Mouse (Mus musculus) neural tube, embryonic 12.5 days (tissue): Measurements from ENCODE around the gene Elovl7. TPM values are rescaled to one million over a fixed set of nuclear protein-coding genes. Genes with fewer than 3 reads are reported as not detected.

Source experiments
- ATAC-seq: fragments of 200-750 bp; cut with Nextera tagmentation; 2 replicates; pipeline ENCODE4 v1.8.0; 2017; ENCODE audit warnings: low read depth, mild to moderate bottlenecking, moderate TSS enrichment, moderate library complexity; ENCODE audit not compliant: low FRiP score
- H3K27ac ChIP-seq: fragments of 300-500 bp; sonication (generic); 2 replicates; pipeline ENCODE4 v1.5.1; 2016
- H3K27me3 ChIP-seq: fragments of 300-500 bp; sonication (generic); replicated peaks from 2 replicates; pipeline ENCODE4 v1.6.1; 2016; ENCODE audit warnings: mild to moderate bottlenecking
- H3K36me3 ChIP-seq: fragments of 300-500 bp; sonication (generic); 2 replicates; pipeline ENCODE4 v1.6.1; 2016; ENCODE audit warnings: mild to moderate bottlenecking
- H3K4me1 ChIP-seq: fragments of 300-500 bp; sonication (generic); 2 replicates; pipeline ENCODE4 v1.6.1; 2016
- H3K4me2 ChIP-seq: fragments of 300-500 bp; sonication (generic); replicated peaks from 2 replicates; pipeline ENCODE4 v1.6.1; 2016; ENCODE audit warnings: mild to moderate bottlenecking
- H3K4me3 ChIP-seq: fragments of 300-500 bp; sonication (generic); 2 replicates; pipeline ENCODE4 v1.5.1; 2016
- H3K9ac ChIP-seq: fragments of 300-500 bp; sonication (generic); 2 replicates; pipeline ENCODE4 v1.6.1; 2016; ENCODE audit warnings: mild to moderate bottlenecking
- H3K9me3 ChIP-seq: fragments of 300-500 bp; sonication (generic); 2 replicates; pipeline ENCODE4 v1.6.1; 2016; ENCODE audit warnings: mild to moderate bottlenecking
- WGBS: fragments of 180-500 bp; shearing (Covaris S2); methylation state at CpG from one replicate; pipeline ENCODE4 v1.1.7; 2016; 5-methylcytosine and 5-hydroxymethylcytosine counted together
- polyA plus RNA-seq: library from polyadenylated mRNA; unstranded; fragments of >200 nt; fragmentation: Nextera tagmentation; extraction: Ambion mirVana; gene quantifications from 2 replicates; pipeline ENCODE4 v1.2.1, GENCODE M21; 2016

The Elovl7 gene
- polyA plus RNA-seq, 1 experiment from 2014 or later = 1.5 TPM

DNA sequence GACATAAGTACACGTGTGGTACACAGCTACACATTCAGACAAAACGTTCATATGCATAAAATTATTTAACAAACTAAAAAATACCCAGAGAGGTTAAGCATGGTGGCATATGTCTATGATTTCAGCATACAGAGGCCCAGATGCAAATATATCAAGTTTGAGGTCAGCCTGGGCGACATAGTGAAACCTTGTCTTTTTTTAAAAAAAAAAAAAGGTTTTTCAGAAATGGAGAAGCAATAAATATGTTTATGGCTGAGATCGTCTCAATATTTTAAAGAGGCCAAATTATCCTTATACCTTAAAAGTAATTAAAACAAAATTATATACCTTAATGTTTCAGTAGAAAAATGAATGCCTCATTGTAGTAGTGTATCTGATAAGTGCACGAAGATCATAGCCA lies 6.1 kb upstream of the Elovl7 start:
- Histone ChIP-seq H3K27ac (no peak overlapping the region), H3K4me3 (no peak overlapping the region), H3K4me1 (no peaks in the 10 kb centered on the region), H3K9ac (no peak overlapping the region), H3K4me2 (no peak overlapping the region), H3K27me3 (peaks cover 4% of the 10 kb centered on the region), H3K36me3 (no peaks in the 10 kb centered on the region), H3K9me3 (no peaks in the 10 kb centered on the region)
- no peak for ATAC-seq
- 69% methylated on average over 5 of the region's 5 CpGs for WGBS

DNA sequence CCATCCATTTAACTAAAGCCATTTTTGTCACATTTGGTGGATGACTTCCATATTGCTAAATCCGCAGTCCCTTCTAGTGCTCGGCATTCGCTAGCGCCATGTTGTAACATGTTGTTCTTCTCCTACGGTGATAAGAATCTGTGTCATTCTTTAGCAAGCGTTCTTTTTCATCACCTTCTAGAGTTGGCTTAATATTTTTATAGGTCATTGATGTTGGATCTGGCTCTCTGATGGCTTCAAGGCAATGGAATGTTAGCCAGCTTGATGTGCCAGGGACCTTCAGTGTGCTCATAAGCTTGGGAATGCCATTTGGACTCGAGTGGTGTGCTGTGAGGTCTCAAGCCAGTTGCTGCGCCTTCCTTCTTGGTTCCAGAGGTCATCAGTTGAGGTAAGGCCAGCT lies 3.2 kb upstream of the Elovl7 start:
- Histone ChIP-seq H3K4me3 (no peak overlapping the region), H3K4me1 (peaks cover 12% of the 10 kb centered on the region), H3K27ac (no peak overlapping the region), H3K9ac (no peak overlapping the region), H3K4me2 (no peak overlapping the region), H3K36me3 (no peaks in the 10 kb centered on the region), H3K27me3 (peaks cover 32% of the 10 kb centered on the region), H3K9me3 (no peaks in the 10 kb centered on the region)
- ATAC-seq = no peak
- WGBS = 93% methylated on average over 8 of the region's 8 CpGs

- WGBS = 54% methylated on average over 5 of the region's 5 CpGs
- Histone ChIP-seq H3K27ac (no peak overlapping the region), H3K27me3 (peaks cover 40% of the 10 kb centered on the region), H3K9me3 (no peaks in the 10 kb centered on the region), H3K36me3 (no peaks in the 10 kb centered on the region), H3K4me2 (no peak overlapping the region), H3K4me1 (peaks cover 12% of the 10 kb centered on the region), H3K9ac (no peak overlapping the region), H3K4me3 (no peak overlapping the region)
- no peak for ATAC-seq
Measured at GRCm38 (mm10) chr13:108212397-108213018, 1.7 kb upstream of the Elovl7 start.

DNA sequence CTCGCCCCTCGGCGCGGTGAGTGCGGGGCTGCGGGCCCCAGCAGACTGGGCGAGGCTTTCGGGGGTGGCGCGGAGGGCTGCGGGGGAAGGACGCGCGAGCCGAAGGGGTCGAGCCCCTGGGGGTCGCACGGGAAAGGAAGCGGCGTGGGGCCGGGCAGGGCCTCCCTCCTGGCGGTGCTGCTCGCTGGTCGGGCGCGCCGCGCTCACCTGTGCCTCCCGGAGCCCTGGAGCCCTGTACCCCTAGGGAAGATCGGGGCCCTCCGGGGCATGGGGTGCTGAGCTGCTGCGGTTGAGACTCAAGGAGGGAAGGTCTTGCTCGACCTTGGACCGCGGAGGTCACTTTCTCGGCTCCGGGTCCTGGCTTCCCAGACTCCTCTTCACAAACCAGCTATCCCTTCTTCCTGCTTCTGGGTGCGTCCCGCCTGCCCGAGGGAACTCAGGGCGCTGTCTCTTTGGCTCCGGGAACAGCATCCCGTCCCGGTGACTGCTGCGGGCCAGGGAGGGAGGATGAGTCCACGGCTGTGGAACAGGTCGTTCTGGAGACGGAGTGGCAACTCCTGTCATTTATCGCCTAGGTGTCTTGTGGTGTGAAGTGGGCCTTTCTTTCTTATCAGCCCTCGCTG lies 392 bp downstream of the Elovl7 start:
- Histone ChIP-seq H3K4me2 (peak overlapping the region; percentile 100), H3K9ac (peak overlapping the region; percentile 69), H3K4me3 (peak overlapping the region; percentile 75), H3K36me3 (no peaks in the 10 kb centered on the region), H3K4me1 (peaks cover 12% of the 10 kb centered on the region), H3K27me3 (peaks cover 40% of the 10 kb centered on the region), H3K9me3 (no peaks in the 10 kb centered on the region), H3K27ac (no peak overlapping the region)
- under 1% methylated on average over 42 of the region's 50 CpGs for WGBS
- ATAC-seq = peak; percentile 67

- Histone ChIP-seq H3K4me2 (peak overlapping the region; percentile 100), H3K27ac (no peak overlapping the region), H3K4me3 (peak overlapping the region; percentile 75), H3K9ac (no peak overlapping the region), H3K36me3 (no peaks in the 10 kb centered on the region), H3K9me3 (no peaks in the 10 kb centered on the region), H3K27me3 (peaks cover 40% of the 10 kb centered on the region), H3K4me1 (peaks cover 12% of the 10 kb centered on the region)
- ATAC-seq = no peak
- 5% methylated on average over 12 of the region's 12 CpGs for WGBS
Measured at GRCm38 (mm10) chr13:108215231-108215780, 1.1 kb downstream of the Elovl7 start.

DNA sequence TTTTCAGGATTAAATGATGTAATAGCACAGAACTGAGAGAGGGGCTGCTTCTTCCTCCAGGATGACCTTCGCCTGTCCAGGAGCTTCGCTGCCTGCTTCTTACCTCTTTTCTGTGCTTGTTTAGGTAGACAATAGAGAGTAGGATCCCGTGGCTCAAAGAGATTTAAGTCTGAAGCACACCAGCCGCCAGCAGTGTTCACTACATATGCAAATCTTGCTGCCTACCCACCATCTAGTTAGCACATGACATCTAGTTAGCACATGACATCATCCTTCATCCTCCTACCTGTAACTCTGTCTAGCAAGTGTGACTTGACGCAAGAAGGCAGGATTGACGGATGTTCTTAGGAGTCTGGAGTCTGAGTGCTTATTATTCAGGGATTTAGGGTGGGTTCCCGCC lies 5.6 kb downstream of the Elovl7 start:
- no peak for ATAC-seq
- H3K4me2 ChIP-seq = no peak overlapping the region
- peaks cover 20% of the 10 kb centered on the region for H3K27me3 ChIP-seq
- no peak overlapping the region for H3K9ac ChIP-seq
- peaks cover 5% of the 10 kb centered on the region for H3K4me1 ChIP-seq
- H3K4me3 ChIP-seq = no peak overlapping the region
- no peaks in the 10 kb centered on the region for H3K9me3 ChIP-seq
- no peak overlapping the region for H3K27ac ChIP-seq
- no peaks in the 10 kb centered on the region for H3K36me3 ChIP-seq
- 71% methylated on average over 7 of the region's 7 CpGs for WGBS

DNA sequence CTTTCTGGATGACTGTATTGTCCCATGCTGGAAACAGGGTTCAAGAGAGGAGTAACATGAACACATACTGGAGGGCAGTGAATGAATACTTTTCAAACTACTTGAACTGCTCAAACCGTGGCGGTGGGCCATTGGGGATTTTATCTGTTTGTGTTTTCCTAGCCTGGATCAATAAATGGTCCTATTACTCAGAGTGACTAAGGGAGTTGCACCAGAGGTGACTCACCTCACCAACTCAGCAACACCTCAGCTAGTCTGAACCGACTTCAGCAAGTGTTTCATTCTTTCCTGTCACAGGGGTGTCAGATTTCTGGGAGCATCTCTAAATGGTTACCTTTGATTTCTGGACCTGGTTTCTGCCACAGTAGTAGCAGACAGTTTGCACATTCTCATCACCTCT lies 15.0 kb downstream of the Elovl7 start:
- H3K4me3 ChIP-seq = no peak overlapping the region
- H3K9me3 ChIP-seq = no peaks in the 10 kb centered on the region
- H3K36me3 ChIP-seq = no peaks in the 10 kb centered on the region
- no peak overlapping the region for H3K4me2 ChIP-seq
- H3K4me1 ChIP-seq = no peaks in the 10 kb centered on the region
- H3K9ac ChIP-seq = no peak overlapping the region
- H3K27me3 ChIP-seq = no peaks in the 10 kb centered on the region
- no peak overlapping the region for H3K27ac ChIP-seq
- WGBS = 78% methylated on average over 3 of the region's 3 CpGs
- no peak for ATAC-seq

DNA sequence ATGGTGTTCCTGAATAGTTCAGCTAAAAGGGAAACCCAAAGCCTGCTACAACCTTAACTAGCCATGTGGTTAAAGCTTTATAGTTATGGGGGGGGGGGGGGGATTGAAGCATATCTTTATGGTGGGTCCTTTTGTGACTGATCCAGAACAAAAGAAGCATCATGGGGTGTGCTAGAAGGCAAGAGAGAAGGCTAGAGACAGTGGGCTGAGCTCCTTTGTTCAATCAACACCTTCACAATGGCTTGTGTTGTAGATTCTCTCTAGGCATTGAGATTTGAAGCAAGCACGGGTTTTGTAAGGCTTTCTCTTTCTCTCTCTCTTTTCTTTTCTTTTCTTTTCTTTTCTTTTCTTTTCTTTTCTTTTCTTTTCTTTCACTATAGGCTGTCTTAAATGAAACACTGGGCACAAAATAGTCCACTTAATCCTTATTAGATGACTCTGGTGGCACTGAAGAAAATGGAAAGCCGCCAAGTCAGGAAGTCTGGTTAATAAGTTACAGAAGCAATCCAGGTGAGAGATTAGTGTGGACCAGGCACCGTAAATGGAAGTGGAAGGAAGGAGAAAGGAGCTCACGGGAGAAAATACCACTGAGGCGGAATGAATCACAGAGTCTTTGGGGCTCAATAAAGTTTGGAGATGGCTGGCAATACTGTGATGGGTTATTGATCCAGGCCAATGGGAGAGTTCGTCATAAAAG lies 15.6 kb downstream of the Elovl7 start:
- Histone ChIP-seq H3K27ac (no peak overlapping the region), H3K9me3 (no peaks in the 10 kb centered on the region), H3K4me2 (no peak overlapping the region), H3K4me1 (no peaks in the 10 kb centered on the region), H3K4me3 (no peak overlapping the region), H3K36me3 (no peaks in the 10 kb centered on the region), H3K9ac (no peak overlapping the region), H3K27me3 (no peaks in the 10 kb centered on the region)
- WGBS = 60% methylated on average over 6 of the region's 6 CpGs
- no peak for ATAC-seq

DNA sequence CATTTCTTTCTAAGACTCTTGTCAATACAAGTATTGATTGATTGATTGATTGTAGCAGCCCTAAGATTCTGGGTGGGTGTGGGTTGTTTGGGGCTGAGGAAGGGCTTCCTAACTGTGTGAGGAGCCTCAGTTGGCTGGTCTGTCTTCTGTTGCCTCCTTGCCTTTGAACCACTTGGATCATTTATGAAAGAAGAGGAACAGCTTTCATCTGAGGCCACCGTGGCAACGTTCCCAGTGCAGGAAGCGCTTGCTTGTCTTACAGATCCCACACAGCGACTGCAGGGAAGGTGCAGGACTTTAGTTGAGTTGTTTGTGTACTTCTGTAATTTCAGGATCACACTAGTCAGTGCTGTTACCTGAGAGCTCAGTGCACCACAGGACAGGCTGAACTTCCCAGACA lies 25.8 kb downstream of the Elovl7 start:
- no peak for ATAC-seq
- no peak overlapping the region for H3K4me3 ChIP-seq
- H3K9me3 ChIP-seq = no peaks in the 10 kb centered on the region
- 71% methylated on average over 4 of the region's 4 CpGs for WGBS
- H3K27me3 ChIP-seq = no peaks in the 10 kb centered on the region
- H3K4me1 ChIP-seq = no peaks in the 10 kb centered on the region
- no peak overlapping the region for H3K27ac ChIP-seq
- H3K36me3 ChIP-seq = no peaks in the 10 kb centered on the region
- H3K4me2 ChIP-seq = no peak overlapping the region
- H3K9ac ChIP-seq = no peak overlapping the region

DNA sequence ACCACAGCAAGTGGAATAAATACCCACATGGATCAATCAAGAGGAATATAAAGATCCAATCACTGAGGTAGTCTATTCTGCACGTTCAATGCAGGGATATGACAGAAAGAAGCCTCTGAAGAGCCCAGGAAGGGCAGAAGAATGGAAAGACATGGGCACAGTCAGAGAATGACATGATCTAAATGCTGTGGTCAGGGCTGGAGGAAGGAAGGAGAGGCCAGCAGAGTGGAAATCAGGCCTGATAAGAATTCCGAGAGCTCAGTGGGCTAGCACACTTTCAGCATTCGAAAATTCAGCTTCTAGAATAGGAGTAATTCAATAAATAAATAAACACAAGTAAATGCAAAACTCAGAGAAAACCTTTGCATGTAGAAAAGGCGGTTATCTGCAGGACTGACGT lies 27.5 kb downstream of the Elovl7 start:
- H3K4me2 ChIP-seq = no peak overlapping the region
- H3K36me3 ChIP-seq = no peaks in the 10 kb centered on the region
- H3K27ac ChIP-seq = no peak overlapping the region
- H3K9ac ChIP-seq = no peak overlapping the region
- ATAC-seq = no peak
- no peaks in the 10 kb centered on the region for H3K4me1 ChIP-seq
- WGBS = 89% methylated on average over 5 of the region's 5 CpGs
- H3K4me3 ChIP-seq = no peak overlapping the region
- no peaks in the 10 kb centered on the region for H3K27me3 ChIP-seq
- no peaks in the 10 kb centered on the region for H3K9me3 ChIP-seq

DNA sequence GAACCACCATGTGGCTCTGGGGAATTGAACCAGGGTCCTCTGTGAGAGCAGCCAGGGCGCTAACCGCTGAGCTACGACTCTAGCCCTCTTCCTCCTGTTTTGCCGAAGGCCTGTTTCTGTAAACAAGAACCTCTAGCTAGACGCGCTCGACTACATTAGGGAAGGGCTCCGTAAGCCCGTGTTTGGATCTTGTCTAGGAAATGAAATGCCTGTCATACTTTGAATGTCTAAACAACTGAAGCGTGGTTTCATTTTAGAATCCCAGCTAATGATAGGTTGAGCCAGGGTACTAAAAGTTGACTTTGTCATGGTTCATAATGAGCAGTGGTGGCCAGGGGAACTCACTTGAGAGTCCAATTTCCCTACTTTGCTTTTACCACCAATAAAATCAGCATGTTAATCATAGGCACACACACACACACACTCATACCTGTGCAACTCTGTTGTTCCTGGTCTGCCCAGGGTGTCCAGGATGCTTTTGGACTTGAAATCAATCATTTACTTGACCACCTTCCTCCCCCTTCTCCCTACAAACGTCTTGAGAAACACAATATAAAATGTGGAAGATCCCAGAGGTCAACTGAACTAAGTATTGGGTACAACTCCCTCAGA lies 31.0 kb downstream of the Elovl7 start:
- no peaks in the 10 kb centered on the region for H3K4me1 ChIP-seq
- no peak overlapping the region for H3K9ac ChIP-seq
- 88% methylated on average over 11 of the region's 11 CpGs for WGBS
- no peaks in the 10 kb centered on the region for H3K27me3 ChIP-seq
- H3K9me3 ChIP-seq = no peaks in the 10 kb centered on the region
- H3K4me3 ChIP-seq = no peak overlapping the region
- H3K4me2 ChIP-seq = no peak overlapping the region
- no peaks in the 10 kb centered on the region for H3K36me3 ChIP-seq
- no peak overlapping the region for H3K27ac ChIP-seq
- ATAC-seq = no peak

GRCm38 (mm10) chr13:108251106-108251505 lies 36.9 kb downstream of the Elovl7 start:
- H3K27ac ChIP-seq = no peak overlapping the region
- H3K4me1 ChIP-seq = no peaks in the 10 kb centered on the region
- no peaks in the 10 kb centered on the region for H3K27me3 ChIP-seq
- H3K4me2 ChIP-seq = no peak overlapping the region
- H3K9me3 ChIP-seq = no peaks in the 10 kb centered on the region
- H3K36me3 ChIP-seq = no peaks in the 10 kb centered on the region
- WGBS = 91% methylated on average over 5 of the region's 5 CpGs
- no peak for ATAC-seq
- H3K4me3 ChIP-seq = no peak overlapping the region
- H3K9ac ChIP-seq = no peak overlapping the region
